Mouse (Mus musculus) liver, embryonic 15.5 days (tissue): ENCODE results near the gene Dnpep. TPM values are rescaled to one million over a fixed set of nuclear protein-coding genes. Genes with fewer than 3 reads are reported as not detected.

Experiments
- ATAC-seq: fragments of 200-750 bp; cut with Nextera tagmentation; 2 replicates; pipeline ENCODE4 v1.8.0; 2017; ENCODE audit warnings: moderate number of reproducible peaks, mild to moderate bottlenecking, moderate library complexity; ENCODE audit not compliant: insufficient read depth
- H3K27ac ChIP-seq: fragments of 300-500 bp; sonication (generic); replicated peaks from 2 replicates; pipeline ENCODE4 v1.5.1; 2015; ENCODE audit warnings: mild to moderate bottlenecking, inconsistent platforms
- H3K27me3 ChIP-seq: fragments of 300-500 bp; sonication (generic); 2 replicates; pipeline ENCODE4 v1.6.1; 2015; ENCODE audit warnings: mild to moderate bottlenecking, inconsistent platforms
- H3K36me3 ChIP-seq: fragments of 300-500 bp; sonication (generic); replicated peaks from 2 replicates; pipeline ENCODE4 v1.6.1; 2015; ENCODE audit warnings: moderate library complexity, mild to moderate bottlenecking, inconsistent platforms
- H3K4me1 ChIP-seq: fragments of 300-500 bp; sonication (generic); replicated peaks from 2 replicates; pipeline ENCODE4 v1.6.1; 2015; ENCODE audit warnings: inconsistent platforms
- H3K4me2 ChIP-seq: fragments of 300-500 bp; sonication (generic); 2 replicates; pipeline ENCODE4 v1.6.1; 2015; ENCODE audit warnings: moderate library complexity, mild to moderate bottlenecking, inconsistent platforms
- H3K4me3 ChIP-seq: fragments of 300-500 bp; sonication (generic); replicated peaks from 2 replicates; pipeline ENCODE4 v1.5.1; 2015; ENCODE audit warnings: mild to moderate bottlenecking, inconsistent platforms
- H3K9ac ChIP-seq: fragments of 300-500 bp; sonication (generic); 2 replicates; pipeline ENCODE4 v1.6.1; 2015; ENCODE audit warnings: moderate library complexity, mild to moderate bottlenecking, inconsistent platforms
- H3K9me3 ChIP-seq: fragments of 300-500 bp; sonication (generic); replicated peaks from 2 replicates; pipeline ENCODE4 v1.6.1; 2016; ENCODE audit warnings: inconsistent platforms
- polyA plus RNA-seq: library from polyadenylated mRNA; unstranded; fragments of >200 nt; fragmentation: Nextera tagmentation; extraction: Ambion mirVana; gene quantifications from 2 replicates; pipeline ENCODE4 v1.2.1, GENCODE M21; 2015

Gene Dnpep
- polyA plus RNA-seq, 1 experiment from 2014 or later = 52.1 TPM

DNA sequence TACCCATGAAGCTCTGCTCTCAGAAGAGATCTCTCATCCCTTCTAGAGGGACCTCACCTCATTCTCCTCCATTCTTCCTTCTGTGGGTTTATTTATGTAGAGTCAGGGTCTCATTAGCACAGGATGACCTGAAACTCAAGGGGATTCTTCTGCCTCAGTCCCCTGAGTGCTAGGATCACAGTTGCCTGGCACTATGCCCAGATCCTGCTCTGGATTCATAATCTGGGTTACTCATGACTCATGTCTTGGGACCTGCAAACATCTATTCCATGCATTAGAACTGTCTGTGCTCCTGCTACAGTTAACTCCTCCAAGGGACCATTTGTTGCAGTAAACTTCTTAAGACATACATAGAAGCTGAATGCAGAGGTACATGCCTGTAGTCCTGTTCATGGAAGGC, 56.5 kb downstream of the Dnpep start:
- H3K27ac ChIP-seq = no peak overlapping the region
- no peak overlapping the region for H3K4me3 ChIP-seq
- ATAC-seq = no peak
- H3K9ac ChIP-seq = no peak overlapping the region
- no peaks in the 10 kb centered on the region for H3K9me3 ChIP-seq
- no peaks in the 10 kb centered on the region for H3K4me1 ChIP-seq
- peaks cover 44% of the 10 kb centered on the region for H3K27me3 ChIP-seq
- no peak overlapping the region for H3K4me2 ChIP-seq
- H3K36me3 ChIP-seq = no peaks in the 10 kb centered on the region

Other genes starting within 250 kb of the Dnpep start
- gene Nhej1, start 192.8 kb downstream of the Dnpep start, polyA plus RNA-seq = 5.8 and 6.2 TPM in 2 replicates
- 2.1 and 2.3 TPM in 2 replicates for gene Slc23a3, start 184.1 kb downstream of the Dnpep start, polyA plus RNA-seq
- 48.8 and 54.7 TPM in 2 replicates for gene Cnppd1, start 175.3 kb downstream of the Dnpep start, polyA plus RNA-seq
- gene Retreg2, start 175.2 kb downstream of the Dnpep start, polyA plus RNA-seq = 55.8 and 59.7 TPM in 2 replicates
- gene Zfand2b, start 149.3 kb downstream of the Dnpep start, polyA plus RNA-seq = 43.4 and 44.5 TPM in 2 replicates
- gene Abcb6, start 137.6 kb downstream of the Dnpep start, polyA plus RNA-seq = 60.5 and 63.3 TPM in 2 replicates
- gene Ankzf1, start 125.8 kb downstream of the Dnpep start, polyA plus RNA-seq = 9.7 and 10.0 TPM in 2 replicates
- gene Atg9a, start 125.8 kb downstream of the Dnpep start, polyA plus RNA-seq = 24.1 and 28.1 TPM in 2 replicates
- 3.2 and 4.5 TPM in 2 replicates for gene Glb1l, start 107.2 kb downstream of the Dnpep start, polyA plus RNA-seq
- 80.2 and 84.8 TPM in 2 replicates for gene Stk16, start 107.2 kb downstream of the Dnpep start, polyA plus RNA-seq
- 372 and 392 TPM in 2 replicates for gene Tuba4a, start 98.1 kb downstream of the Dnpep start, polyA plus RNA-seq
- not detected in 2 replicates for gene A630095N17Rik, start 85.9 kb downstream of the Dnpep start, polyA plus RNA-seq
- gene Dnajb2, start 81.6 kb downstream of the Dnpep start, polyA plus RNA-seq = 28.9 and 32.4 TPM in 2 replicates
- gene Ptprn, start 53.5 kb downstream of the Dnpep start, polyA plus RNA-seq = 0.05 and 0.13 TPM in 2 replicates
- not detected in 2 replicates for gene Resp18, start 39.6 kb downstream of the Dnpep start, polyA plus RNA-seq
- 10.3 and 12.8 TPM in 2 replicates for gene Des, start 42.3 kb upstream of the Dnpep start, polyA plus RNA-seq
- gene Speg, start 57.3 kb upstream of the Dnpep start, polyA plus RNA-seq = 8.7 and 9.4 TPM in 2 replicates
- 33.8 and 35.2 TPM in 2 replicates for gene Gmppa, start 117.9 kb upstream of the Dnpep start, polyA plus RNA-seq
- 0.05 TPM in 1 of 2 replicates, not detected in the other for gene Asic4, start 132.4 kb upstream of the Dnpep start, polyA plus RNA-seq
- gene Chpf, start 161.3 kb upstream of the Dnpep start, polyA plus RNA-seq = 4.0 and 4.3 TPM in 2 replicates
- 0.06 and 0.15 TPM in 2 replicates for gene Tmem198, start 161.5 kb upstream of the Dnpep start, polyA plus RNA-seq
- 7.3 and 9.4 TPM in 2 replicates for gene Obsl1, start 188.5 kb upstream of the Dnpep start, polyA plus RNA-seq
- gene Inha, start 189.1 kb upstream of the Dnpep start, polyA plus RNA-seq = 0.66 and 0.67 TPM in 2 replicates
- 5.1 and 6.6 TPM in 2 replicates for gene Stk11ip, start 203.5 kb upstream of the Dnpep start, polyA plus RNA-seq
- 0.60 and 0.64 TPM in 2 replicates for gene Slc4a3, start 228.3 kb upstream of the Dnpep start, polyA plus RNA-seq